In the genomic region with DNA sequence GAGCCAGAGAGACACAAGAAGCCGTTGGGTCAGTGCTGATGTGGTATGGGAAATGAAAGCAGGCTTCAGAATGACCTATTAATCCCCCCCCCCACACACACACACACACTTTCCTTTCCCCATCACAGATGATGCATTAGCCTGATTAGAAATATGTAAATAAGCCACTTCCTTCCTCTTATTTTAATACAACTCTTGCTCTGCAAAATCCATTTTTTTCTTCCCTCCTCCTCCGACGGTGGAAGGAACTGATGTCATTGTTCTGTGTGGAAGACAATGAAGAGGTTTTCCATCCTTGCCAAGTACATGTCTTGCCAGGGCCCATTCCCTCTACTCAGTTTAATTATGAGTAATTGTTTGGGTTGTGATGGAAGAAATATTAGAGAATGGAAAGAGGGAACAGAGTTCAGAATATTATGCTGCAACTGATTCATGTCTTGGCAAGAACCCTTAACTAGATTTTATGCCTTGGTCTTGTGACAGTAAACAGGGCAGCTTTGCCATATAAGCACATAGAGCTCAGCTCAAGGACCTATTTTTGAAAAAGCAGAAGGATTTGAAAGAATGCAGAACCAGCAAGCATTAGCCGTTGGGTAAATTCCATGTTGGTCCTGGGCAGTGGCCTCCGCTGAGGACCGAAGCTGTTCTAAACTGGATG, we compare ENCODE assay signal across 9 mouse cellular contexts. TPM values are rescaled to one million over a fixed set of nuclear protein-coding genes. Genes with fewer than 3 reads are reported as not detected.
A peak's percentile ranks its signal among the peaks of the same experiment; 100 is the strongest.
DNase-seq lines count a peak whose midpoint lies in the region; ATAC-seq and TF ChIP-seq lines count a peak whose summit lies in the region.
"Had no signal": no experiment of that assay in that cellular context is flagged by ENCODE, and none has a peak within 500 bp of the region (broad histone marks: within the 10 kb centered on the region; RNA-seq: fewer than 3 reads in every experiment).

No protein-coding gene starts in this region.

- no peak for TF ChIP-seq CTCF in small intestine, adult 2 months (IDR thresholded peaks at IDR 0.05; ENCODE audit: extremely low read depth, insufficient read length, insufficient replicate concordance, low read depth, low read length)

- no peaks in the 10 kb centered on the region for H3K9me3 ChIP-seq in kidney, embryonic 14.5 days (ENCODE audit: control insufficient read depth, low read length)
- H3K9me3 ChIP-seq: liver, embryonic 13.5 days had no signal

- DNase-seq in layer of hippocampus, adult 9-11 months: peak; percentile 19
- DNase-seq in layer of hippocampus, adult 18-20 months (ENCODE audit: low spot score in 2 of 2): no peak
- no peak for DNase-seq in left cerebral cortex, adult 18-20 months (ENCODE audit: low spot score in 2 of 2)
- DNase-seq in adrenal gland, adult 18-20 months (ENCODE audit: low spot score in 2 of 2): no peak
- DNase-seq: liver, embryonic 13.5 days had no signal

- no peak overlapping the region for H3K4me2 ChIP-seq in kidney, embryonic 14.5 days (replicated peaks; ENCODE audit: low read depth, low read length)
- H3K4me2 ChIP-seq: liver, embryonic 13.5 days had no signal

- TF ChIP-seq POLR2A in small intestine, adult 2 months (IDR thresholded peaks at IDR 0.05; ENCODE audit: low read depth, low read length): no peak

- H3K4me1 ChIP-seq in kidney, embryonic 14.5 days (ENCODE audit: control insufficient read depth, insufficient read depth, low read length): no peaks in the 10 kb centered on the region
- no peaks in the 10 kb centered on the region for H3K4me1 ChIP-seq in small intestine, adult 2 months (ENCODE audit: control insufficient read depth, insufficient read depth, insufficient read length, low read length)
- H3K4me1 ChIP-seq: liver, embryonic 13.5 days had no signal

- no peak overlapping the region for H3K9ac ChIP-seq in kidney, embryonic 14.5 days (ENCODE audit: low read depth, low read length)
- H3K9ac ChIP-seq: liver, embryonic 13.5 days had no signal

- peak overlapping the region; percentile 55; the same call in 1 of the 2 replicates for H3K27ac ChIP-seq in kidney, embryonic 14.5 days (ENCODE audit: low read depth, low read length)
- peak overlapping the region; percentile 60 for H3K27ac ChIP-seq in small intestine, adult 2 months (ENCODE audit: insufficient read depth, low read depth, low read length)
- H3K27ac ChIP-seq: liver, embryonic 13.5 days had no signal

- WGBS in kidney, embryonic 14.5 days: 78% methylated on average over 6 of the region's 6 CpGs
- WGBS in small intestine, adult 2 months: 60% methylated on average over 6 of the region's 6 CpGs

- H3K36me3 ChIP-seq in kidney, embryonic 14.5 days (ENCODE audit: control insufficient read depth, insufficient read depth, low read length): no peaks in the 10 kb centered on the region
- no peaks in the 10 kb centered on the region for H3K36me3 ChIP-seq in small intestine, adult 2 months (ENCODE audit: control insufficient read depth, insufficient read depth, low read length)
- H3K36me3 ChIP-seq: liver, embryonic 13.5 days had no signal

- peak; percentile 79 for ATAC-seq in granulocyte monocyte progenitor cell, adult 5-6 weeks (replicated peaks; ENCODE audit: poor library complexity, severe bottlenecking)
- no peak for ATAC-seq in kidney, embryonic 14.5 days (ENCODE audit: low FRiP score, low TSS enrichment)
- no peak for ATAC-seq in erythroblast, adult 5-6 weeks (replicated peaks; ENCODE audit: low FRiP score, poor library complexity, severe bottlenecking)

- no peak overlapping the region for H3K4me3 ChIP-seq in kidney, embryonic 14.5 days (ENCODE audit: low read length)
- no peak overlapping the region for H3K4me3 ChIP-seq in small intestine, adult 2 months (ENCODE audit: low read depth, low read length)
- H3K4me3 ChIP-seq: liver, embryonic 13.5 days had no signal

- H3K27me3 ChIP-seq in kidney, embryonic 14.5 days (ENCODE audit: control insufficient read depth, insufficient read depth, low read length): no peaks in the 10 kb centered on the region
- no peaks in the 10 kb centered on the region for H3K27me3 ChIP-seq in small intestine, adult 2 months (ENCODE audit: control insufficient read depth, insufficient read depth, low read length)
- H3K27me3 ChIP-seq: liver, embryonic 13.5 days had no signal

RNA-seq across cellular contexts. Expression of a gene that starts 50.1 kb away (rescaled TPM):
- total RNA-seq in layer of hippocampus, adult 18-20 months (2021): 10 to 100 TPM; 16.7 to 17.8 TPM
- 45.7 and 60.2 TPM in 2 replicates for total RNA-seq in granulocyte monocyte progenitor cell, adult 5-6 weeks (2014; fragmentation: Nextera tagmentation)
- total RNA-seq in granulocyte monocyte progenitor cell, adult 5-6 weeks (2017): 70.6 and 81.4 TPM in 2 replicates
- 48.3 and 48.9 TPM in 2 replicates for polyA plus RNA-seq in kidney, embryonic 14.5 days (2014; fragmentation: Nextera tagmentation; extraction: Ambion mirVana)
- polyA plus RNA-seq in small intestine, adult 2 months (2012; rRNA removed): 12.5 and 12.6 TPM in 2 replicates
- 10 to 100 TPM; 12.9 to 15.9 TPM for total RNA-seq in left cerebral cortex, adult 18-20 months (2021)
- total RNA-seq in adrenal gland, adult 18-20 months (2021): 10 to 100 TPM; 16.0 to 18.0 TPM
- 21.1 and 25.5 TPM in 2 replicates for total RNA-seq in erythroblast, adult 5-6 weeks (2015; ENCODE audit: low replicate concordance)
- 9.9 and 12.1 TPM in 2 replicates for total RNA-seq in erythroblast, adult 5-6 weeks (2017; ENCODE audit: low replicate concordance)

RNA-seq across cellular contexts. Expression of a gene that starts 50.3 kb away (rescaled TPM):
- total RNA-seq in layer of hippocampus, adult 18-20 months (2021): 10 to 100 TPM; 37.9 to 39.0 TPM
- 45.9 and 50.4 TPM in 2 replicates for total RNA-seq in granulocyte monocyte progenitor cell, adult 5-6 weeks (2014; fragmentation: Nextera tagmentation)
- 26.2 and 35.9 TPM in 2 replicates for total RNA-seq in granulocyte monocyte progenitor cell, adult 5-6 weeks (2017)
- 89.4 and 102 TPM in 2 replicates for polyA plus RNA-seq in kidney, embryonic 14.5 days (2014; fragmentation: Nextera tagmentation; extraction: Ambion mirVana)
- 19.3 and 45.4 TPM in 2 replicates for polyA plus RNA-seq in small intestine, adult 2 months (2012; rRNA removed)
- total RNA-seq in left cerebral cortex, adult 18-20 months (2021): 10 to 100 TPM; 34.2 to 36.5 TPM
- total RNA-seq in adrenal gland, adult 18-20 months (2021): 10 to 100 TPM; 65.2 to 68.7 TPM
- 20.5 and 20.6 TPM in 2 replicates for total RNA-seq in erythroblast, adult 5-6 weeks (2015; ENCODE audit: low replicate concordance)
- total RNA-seq in erythroblast, adult 5-6 weeks (2017; ENCODE audit: low replicate concordance): 5.8 and 6.1 TPM in 2 replicates
